Mouse (Mus musculus) bone marrow macrophage, adult 2 months (primary cell): ENCODE results near the gene Rufy3. TPM values are rescaled to one million over a fixed set of nuclear protein-coding genes. Genes with fewer than 3 reads are reported as not detected.

Experiments
- H3K27ac ChIP-seq: 2 replicates; pipeline ENCODE4 v1.5.1; 2012; ENCODE audit warnings: low read depth, low read length; ENCODE audit not compliant: insufficient read depth
- H3K4me1 ChIP-seq: 2 replicates; pipeline ENCODE4 v1.6.1; 2012; ENCODE audit warnings: low read length; ENCODE audit not compliant: control insufficient read depth, insufficient read depth
- H3K4me3 ChIP-seq: 2 replicates; pipeline ENCODE4 v1.5.1; 2012; ENCODE audit warnings: mild to moderate bottlenecking, low read length, moderate library complexity; ENCODE audit not compliant: insufficient read depth
- CTCF ChIP-seq: IDR thresholded peaks from 2 replicates; pipeline ENCODE4 v1.5.1; 2012; ENCODE audit warnings: low read depth, mild to moderate bottlenecking, low read length, moderate library complexity
- POLR2A ChIP-seq: IDR thresholded peaks from 2 replicates; pipeline ENCODE4 v1.6.1; 2012; ENCODE audit warnings: mild to moderate bottlenecking, low read depth, low read length, borderline replicate concordance
- polyA plus RNA-seq: library from polyadenylated mRNA; stranded (reverse); fragments of >200 nt; gene quantifications from 2 replicates; pipeline ENCODE4 v1.2.4, GENCODE M21; 2012; ENCODE audit not compliant: missing spikeins, insufficient read depth, insufficient read length

The Rufy3 gene
- polyA plus RNA-seq, 1 experiment, result 38.1 TPM

- H3K4me1 ChIP-seq, result peaks cover 20% of the 10 kb centered on the region
- TF ChIP-seq CTCF, result peak; percentile 55
- no peak for TF ChIP-seq POLR2A
- peak within 1 kb of the TSS; percentile 94 for H3K4me3 ChIP-seq
- peak within 1 kb of the TSS; percentile 97 for H3K27ac ChIP-seq
These were observed 10.6 kb upstream of the Rufy3 start, which contains the start of gene Utp3 for GRCm38 (mm10) chr5:88554086-88554886. Utp3 (plus strand) TSS chr5:88554462.

- H3K4me1 ChIP-seq, result peaks cover 24% of the 10 kb centered on the region
- no peak for TF ChIP-seq CTCF
- TF ChIP-seq POLR2A, result no peak
- H3K4me3 ChIP-seq, result no peak overlapping the region
- H3K27ac ChIP-seq, result no peak overlapping the region
These were observed 5.8 kb upstream of the Rufy3 start for GRCm38 (mm10) chr5:88558991-88559390.

GRCm38 (mm10) chr5:88561080-88561814 is 3.6 kb upstream of the Rufy3 start:
- H3K27ac ChIP-seq, result no peak overlapping the region
- no peak for TF ChIP-seq POLR2A
- no peak overlapping the region for H3K4me3 ChIP-seq
- peaks cover 16% of the 10 kb centered on the region for H3K4me1 ChIP-seq

- TF ChIP-seq POLR2A (no peak), CTCF (no peak)
- peaks cover 15% of the 10 kb centered on the region for H3K4me1 ChIP-seq
- H3K4me3 ChIP-seq, result no peak overlapping the region
- no peak overlapping the region for H3K27ac ChIP-seq
These were observed 1.7 kb upstream of the Rufy3 start for GRCm38 (mm10) chr5:88562863-88563780.

- H3K27ac ChIP-seq, result peak overlapping the region; percentile 84
- peak overlapping the region; percentile 95 for H3K4me3 ChIP-seq
- TF ChIP-seq POLR2A, result no peak
- no peak for TF ChIP-seq CTCF
- H3K4me1 ChIP-seq, result peaks cover 16% of the 10 kb centered on the region
These were observed 551 bp downstream of the Rufy3 start for GRCm38 (mm10) chr5:88565148-88566033.

- Histone ChIP-seq H3K27ac (peak overlapping the region; percentile 84), H3K4me1 (peaks cover 16% of the 10 kb centered on the region), H3K4me3 (peak overlapping the region; percentile 95)
- TF ChIP-seq POLR2A, result no peak
- no peak for TF ChIP-seq CTCF
These were observed 1.4 kb downstream of the Rufy3 start for GRCm38 (mm10) chr5:88566034-88566841.

- Histone ChIP-seq H3K4me1 (peaks cover 31% of the 10 kb centered on the region), H3K4me3 (no peak overlapping the region), H3K27ac (no peak overlapping the region)
- TF ChIP-seq CTCF (no peak), POLR2A (no peak)
These were observed 4.7 kb downstream of the Rufy3 start for GRCm38 (mm10) chr5:88569541-88569940.

- H3K4me1 ChIP-seq, result peaks cover 40% of the 10 kb centered on the region
- TF ChIP-seq CTCF (no peak), POLR2A (no peak)
- H3K27ac ChIP-seq, result no peak overlapping the region
- H3K4me3 ChIP-seq, result no peak overlapping the region
These were observed 10.0 kb downstream of the Rufy3 start for GRCm38 (mm10) chr5:88574829-88575228.
